Mouse (Mus musculus): ENCODE measurements around the gene Tfrc.

- TF ChIP-seq POLR2AphosphoS2 (IDR thresholded peaks at IDR 0.05; ENCODE audit: low read depth, low read length): no peak
- TF ChIP-seq POLR2A (IDR thresholded peaks at IDR 0.05; ENCODE audit: low read depth, low read length): no peak
- TF ChIP-seq EP300 (IDR thresholded peaks at IDR 0.05; ENCODE audit: low read length): no peak
- no peak for TF ChIP-seq UBTF (IDR thresholded peaks at IDR 0.05; ENCODE audit: low read depth, low read length)
- no peak for TF ChIP-seq SIN3A (IDR thresholded peaks at IDR 0.05; ENCODE audit: low read length)
- no peak for TF ChIP-seq MEF2A (IDR thresholded peaks at IDR 0.05; ENCODE audit: borderline replicate concordance, low read depth, low read length)
Measured at GRCm38 (mm10) chr16:32588568-32588967, 20.2 kb upstream of the Tfrc start.
